Mouse (Mus musculus): ENCODE measurements around the gene 1700018B08Rik. TPM values are rescaled to one million over a fixed set of nuclear protein-coding genes. Genes with fewer than 3 reads are reported as not detected.

The 1700018B08Rik gene
- polyA plus RNA-seq, 1 experiment from 2014 or later: not detected

DNA sequence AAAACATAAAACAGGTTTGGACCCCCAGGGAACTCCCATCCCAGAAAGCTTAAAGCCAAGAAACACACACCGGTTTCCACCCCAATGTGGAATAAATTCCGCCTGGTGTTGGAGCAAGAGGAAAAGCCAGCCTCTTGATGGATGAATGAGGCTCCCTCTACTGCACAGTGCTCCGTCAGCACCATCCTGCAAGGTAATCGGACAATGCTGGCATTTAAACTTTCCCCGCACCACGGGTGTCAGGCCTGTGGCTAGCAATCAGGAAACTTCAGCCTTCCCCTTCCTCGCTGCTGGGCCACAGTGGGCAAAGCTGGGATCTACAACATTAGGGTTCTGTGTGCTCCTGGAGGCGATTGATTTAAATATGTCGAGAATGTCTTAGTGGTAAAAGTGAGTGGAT, 52.5 kb downstream of the 1700018B08Rik start:
- no peak for ATAC-seq
- H3K27ac ChIP-seq (ENCODE audit: low read depth, low read length): no peak overlapping the region
- no peak overlapping the region for H3K4me3 ChIP-seq (ENCODE audit: low read depth, low read length)
- H3K36me3 ChIP-seq (ENCODE audit: control insufficient read depth, insufficient read depth): no peaks in the 10 kb centered on the region
- 62% methylated on average over 9 of the region's 9 CpGs for WGBS
- TF ChIP-seq CTCF (IDR thresholded peaks at IDR 0.05; ENCODE audit: low read depth): no peak
- H3K9ac ChIP-seq (ENCODE audit: low read depth, low read length): no peak overlapping the region
- no peak overlapping the region for H3K4me2 ChIP-seq (replicated peaks; ENCODE audit: low read depth)
- no peaks in the 10 kb centered on the region for H3K4me1 ChIP-seq (replicated peaks; ENCODE audit: control insufficient read depth, insufficient read depth, low read length)
- no peaks in the 10 kb centered on the region for H3K27me3 ChIP-seq (replicated peaks; ENCODE audit: control insufficient read depth, insufficient read depth, low read length)
- H3K9me3 ChIP-seq (ENCODE audit: control insufficient read depth): no peaks in the 10 kb centered on the region

DNA sequence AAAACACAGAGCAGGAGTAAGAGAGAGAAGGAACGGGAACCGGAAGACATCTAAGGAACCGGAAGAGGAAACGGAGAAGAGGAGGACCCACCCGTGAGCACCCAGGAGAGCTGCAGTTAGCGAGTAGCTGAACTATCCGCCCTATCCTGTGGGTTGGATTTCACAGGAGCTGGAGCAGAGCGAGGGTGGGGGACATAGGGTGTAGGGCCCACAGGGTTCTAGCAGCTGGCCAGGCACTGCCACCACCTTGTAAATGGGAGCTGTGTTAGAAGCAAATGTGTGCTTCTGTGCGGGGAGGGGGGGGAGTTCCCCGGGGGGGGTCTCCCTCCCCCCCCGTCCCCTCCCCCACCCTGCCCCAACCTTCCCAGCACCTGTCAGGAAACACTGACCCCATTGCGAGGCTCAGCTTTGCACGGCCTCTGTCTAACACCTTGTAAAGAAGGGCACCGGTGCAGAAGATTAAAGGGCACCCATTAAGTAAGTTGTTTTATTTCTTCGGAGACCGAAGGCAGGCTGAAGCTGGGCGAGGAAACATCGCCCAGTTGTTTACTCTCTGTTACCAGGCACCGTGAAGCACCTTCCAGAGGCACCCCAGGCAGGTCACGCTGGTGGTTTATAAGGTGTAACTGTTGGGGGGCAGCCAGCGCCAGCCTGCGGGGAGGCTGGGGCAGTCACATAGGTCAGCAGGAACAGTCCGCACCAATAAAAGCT, 59.9 kb downstream of the 1700018B08Rik start:
- H3K4me3 ChIP-seq (ENCODE audit: low read depth, low read length): no peak overlapping the region
- no peak overlapping the region for H3K4me2 ChIP-seq (replicated peaks; ENCODE audit: low read depth)
- H3K4me1 ChIP-seq (replicated peaks; ENCODE audit: control insufficient read depth, insufficient read depth, low read length): no peaks in the 10 kb centered on the region
- 48% methylated on average over 23 of the region's 23 CpGs for WGBS
- no peak for ATAC-seq
- H3K27me3 ChIP-seq (replicated peaks; ENCODE audit: control insufficient read depth, insufficient read depth, low read length): no peaks in the 10 kb centered on the region; the same call in 1 of the 2 replicates
- no peak overlapping the region for H3K27ac ChIP-seq (ENCODE audit: low read depth, low read length)
- H3K36me3 ChIP-seq (ENCODE audit: control insufficient read depth, insufficient read depth): no peaks in the 10 kb centered on the region
- H3K9ac ChIP-seq (ENCODE audit: low read depth, low read length): no peak overlapping the region
- no peak for TF ChIP-seq CTCF (IDR thresholded peaks at IDR 0.05; ENCODE audit: low read depth)
- no peaks in the 10 kb centered on the region for H3K9me3 ChIP-seq (ENCODE audit: control insufficient read depth)

Other genes starting within 250 kb of the 1700018B08Rik start
- 4.5 and 5.6 TPM in 2 replicates for gene Fbxo31, start 34.5 kb upstream of the 1700018B08Rik start, polyA plus RNA-seq (2015; fragmentation: Nextera tagmentation; extraction: Ambion mirVana)
- gene Map1lc3b, start 46.0 kb upstream of the 1700018B08Rik start, polyA plus RNA-seq (2015; fragmentation: Nextera tagmentation; extraction: Ambion mirVana): 264 and 267 TPM in 2 replicates
- 6.9 and 8.3 TPM in 2 replicates for gene Zcchc14, start 108.6 kb upstream of the 1700018B08Rik start, polyA plus RNA-seq (2015; fragmentation: Nextera tagmentation; extraction: Ambion mirVana)
- 2.8 and 3.0 TPM in 2 replicates for gene Jph3, start 185.3 kb upstream of the 1700018B08Rik start, polyA plus RNA-seq (2015; fragmentation: Nextera tagmentation; extraction: Ambion mirVana)